Mouse (Mus musculus) small intestine, adult 2 months (tissue): ENCODE results near the gene Galnt9. TPM values are rescaled to one million over a fixed set of nuclear protein-coding genes. Genes with fewer than 3 reads are reported as not detected.
A peak's percentile ranks its signal among the peaks of the same experiment; 100 is the strongest.

Source experiments
- H3K27ac ChIP-seq: fragments of 200-500 bp; 2 replicates; pipeline ENCODE4 v1.5.1; 2012; ENCODE audit warnings: low read depth, low read length, control low read depth, inconsistent platforms; ENCODE audit not compliant: insufficient read depth
- H3K27me3 ChIP-seq: fragments of 200-500 bp; 2 replicates; pipeline ENCODE4 v1.6.1; 2012; ENCODE audit warnings: mild to moderate bottlenecking, moderate library complexity, low read length, inconsistent platforms; ENCODE audit not compliant: control insufficient read depth, insufficient read depth
- H3K36me3 ChIP-seq: fragments of 200-500 bp; 2 replicates; pipeline ENCODE4 v1.6.1; 2012; ENCODE audit warnings: mild to moderate bottlenecking, low read length, control low read depth, inconsistent platforms; ENCODE audit not compliant: control insufficient read depth, insufficient read depth
- H3K4me1 ChIP-seq: fragments of 200-500 bp; 2 replicates; pipeline ENCODE4 v1.6.1; 2012; ENCODE audit warnings: low read length, inconsistent platforms, mixed read lengths; ENCODE audit not compliant: control insufficient read depth, insufficient read depth, insufficient read length
- H3K4me3 ChIP-seq: fragments of 200-500 bp; 2 replicates; pipeline ENCODE4 v1.5.1; 2012; ENCODE audit warnings: low read depth, mild to moderate bottlenecking, control low read depth, inconsistent platforms, low read length, moderate library complexity
- CTCF ChIP-seq: fragments of 200-500 bp; IDR thresholded peaks from 2 replicates; pipeline ENCODE4 v1.5.1; 2012; ENCODE audit warnings: low read depth, mild to moderate bottlenecking, control low read depth, inconsistent platforms, low read length, moderate library complexity, mixed read lengths; ENCODE audit not compliant: insufficient replicate concordance, insufficient read length; ENCODE audit errors: extremely low read depth
- POLR2A ChIP-seq: fragments of 200-500 bp; IDR thresholded peaks from 2 replicates; pipeline ENCODE4 v1.6.1; 2012; ENCODE audit warnings: low read depth, mild to moderate bottlenecking, control low read depth, inconsistent platforms, low read length, moderate library complexity
- WGBS: fragments of 180-500 bp; shearing (Covaris S2); methylation state at CpG from one replicate; pipeline ENCODE4 v1.1.7; 2018; 5-methylcytosine and 5-hydroxymethylcytosine counted together
- polyA plus RNA-seq: library from polyadenylated mRNA; depleted of rRNA; stranded (reverse); fragments of >200 nt; gene quantifications from 2 replicates; pipeline ENCODE4 v1.2.3, GENCODE M21; 2012

Galnt9 gene
- polyA plus RNA-seq, 1 experiment = 0.18 TPM

GRCm38 (mm10) chr5:110627351-110627750, 83.2 kb downstream of the Galnt9 start:
- no peak for TF ChIP-seq POLR2A
- TF ChIP-seq CTCF = no peak
- H3K27ac ChIP-seq = no peak overlapping the region
- H3K27me3 ChIP-seq = no peaks in the 10 kb centered on the region
- no peaks in the 10 kb centered on the region for H3K4me1 ChIP-seq
- no peaks in the 10 kb centered on the region for H3K36me3 ChIP-seq
- 71% methylated on average over 10 of the region's 10 CpGs for WGBS
- H3K4me3 ChIP-seq = no peak overlapping the region

- WGBS = 25% methylated on average over 19 of the region's 19 CpGs
- no peak overlapping the region for H3K27ac ChIP-seq
- H3K4me1 ChIP-seq = no peaks in the 10 kb centered on the region
- H3K4me3 ChIP-seq = no peak overlapping the region
- H3K27me3 ChIP-seq = no peaks in the 10 kb centered on the region
- H3K36me3 ChIP-seq = no peaks in the 10 kb centered on the region
- TF ChIP-seq POLR2A = no peak
- no peak for TF ChIP-seq CTCF
Measured at GRCm38 (mm10) chr5:110628156-110628555, 84.0 kb downstream of the Galnt9 start.

GRCm38 (mm10) chr5:110629525-110630120, 85.5 kb downstream of the Galnt9 start:
- no peak overlapping the region for H3K4me3 ChIP-seq
- 61% methylated on average over 2 of the region's 2 CpGs for WGBS
- no peaks in the 10 kb centered on the region for H3K36me3 ChIP-seq
- no peak overlapping the region for H3K27ac ChIP-seq
- H3K4me1 ChIP-seq = no peaks in the 10 kb centered on the region
- TF ChIP-seq POLR2A (no peak), CTCF (no peak)
- peaks cover 5% of the 10 kb centered on the region; the same call in 1 of the 2 replicates for H3K27me3 ChIP-seq

GRCm38 (mm10) chr5:110635951-110636707, 92.0 kb downstream of the Galnt9 start:
- WGBS = 35% methylated on average over 6 of the region's 6 CpGs
- Histone ChIP-seq H3K4me3 (no peak overlapping the region), H3K36me3 (no peaks in the 10 kb centered on the region), H3K27ac (no peak overlapping the region), H3K4me1 (no peaks in the 10 kb centered on the region), H3K27me3 (peaks cover 5% of the 10 kb centered on the region; the same call in 1 of the 2 replicates)
- TF ChIP-seq CTCF (no peak), POLR2A (no peak)

GRCm38 (mm10) chr5:110638306-110639074, 94.3 kb downstream of the Galnt9 start:
- TF ChIP-seq CTCF (no peak), POLR2A (no peak)
- Histone ChIP-seq H3K4me1 (no peaks in the 10 kb centered on the region), H3K27ac (no peak overlapping the region), H3K36me3 (no peaks in the 10 kb centered on the region), H3K27me3 (peaks cover 5% of the 10 kb centered on the region; the same call in 1 of the 2 replicates), H3K4me3 (no peak overlapping the region)
- WGBS = 71% methylated on average over 7 of the region's 7 CpGs

GRCm38 (mm10) chr5:110639459-110639858, 95.3 kb downstream of the Galnt9 start:
- Histone ChIP-seq H3K27me3 (no peaks in the 10 kb centered on the region), H3K4me3 (0 out of 2 replicates have a peak overlapping the region, but pooled peaks have one; percentile 5), H3K4me1 (no peaks in the 10 kb centered on the region), H3K27ac (no peak overlapping the region), H3K36me3 (no peaks in the 10 kb centered on the region)
- 25% methylated on average over 12 of the region's 12 CpGs for WGBS
- TF ChIP-seq POLR2A (no peak), CTCF (peak; percentile 52; the same call in 1 of the 2 replicates)

GRCm38 (mm10) chr5:110646377-110646776, 102.2 kb downstream of the Galnt9 start:
- Histone ChIP-seq H3K36me3 (peaks cover 26% of the 10 kb centered on the region), H3K27me3 (no peaks in the 10 kb centered on the region), H3K4me3 (no peak overlapping the region), H3K27ac (no peak overlapping the region), H3K4me1 (no peaks in the 10 kb centered on the region)
- TF ChIP-seq POLR2A (no peak), CTCF (no peak)
